Mouse (Mus musculus) embryonic facial prominence, embryonic 11.5 days (tissue): ENCODE data around the gene Myo9b. TPM values are rescaled to one million over a fixed set of nuclear protein-coding genes. Genes with fewer than 3 reads are reported as not detected.

ENCODE experiments used
- ATAC-seq: fragments of 200-750 bp; cut with Nextera tagmentation; replicated peaks from 2 replicates; pipeline ENCODE4 v1.8.0; 2017; ENCODE audit warnings: low read depth; ENCODE audit not compliant: insufficient number of reproducible peaks, low FRiP score, low TSS enrichment
- DNase-seq: peaks from one replicate; pipeline ENCODE4 v3.0.0-alpha.2; 2015; ENCODE audit warnings: low spot score
- H3K27ac ChIP-seq: fragments of 300-500 bp; sonication (generic); replicated peaks from 2 replicates; pipeline ENCODE4 v1.5.1; 2014; ENCODE audit warnings: mild to moderate bottlenecking, low read depth, low read length, control low read depth
- H3K27me3 ChIP-seq: fragments of 300-500 bp; sonication (generic); 2 replicates; pipeline ENCODE4 v1.6.1; 2014; ENCODE audit warnings: mild to moderate bottlenecking, low read length, moderate library complexity, mixed read lengths; ENCODE audit not compliant: control insufficient read depth, insufficient read depth
- H3K36me3 ChIP-seq: fragments of 300-500 bp; sonication (generic); replicated peaks from 2 replicates; pipeline ENCODE4 v1.6.1; 2014; ENCODE audit warnings: low read depth, mild to moderate bottlenecking, low read length, moderate library complexity, mixed read lengths; ENCODE audit not compliant: control insufficient read depth, insufficient read depth
- H3K4me1 ChIP-seq: fragments of 300-500 bp; sonication (generic); 2 replicates; pipeline ENCODE4 v1.6.1; 2014; ENCODE audit warnings: low read length, mixed read lengths; ENCODE audit not compliant: control insufficient read depth, insufficient read depth
- H3K4me2 ChIP-seq: fragments of 300-500 bp; sonication (generic); 2 replicates; pipeline ENCODE4 v1.6.1; 2014; ENCODE audit warnings: low read depth, mild to moderate bottlenecking, control low read depth, low read length, moderate library complexity
- H3K4me3 ChIP-seq: fragments of 300-500 bp; sonication (generic); 2 replicates; pipeline ENCODE4 v1.5.1; 2014; ENCODE audit warnings: low read depth, low read length, control low read depth
- H3K9ac ChIP-seq: fragments of 300-500 bp; sonication (generic); replicated peaks from 2 replicates; pipeline ENCODE4 v1.6.1; 2014; ENCODE audit warnings: mild to moderate bottlenecking, control low read depth, low read length
- H3K9me3 ChIP-seq: fragments of 300-500 bp; sonication (generic); replicated peaks from 2 replicates; pipeline ENCODE4 v1.6.1; 2016; ENCODE audit warnings: mild to moderate bottlenecking, low read length, inconsistent platforms, mixed read lengths; ENCODE audit not compliant: control insufficient read depth
- WGBS: fragments of 180-500 bp; shearing (Covaris S2); extraction: QIAGEN DNeasy Blood & Tissue Kit; methylation state at CpG from one replicate; pipeline ENCODE4 v1.1.7; 2014; 5-methylcytosine and 5-hydroxymethylcytosine counted together
- polyA plus RNA-seq: library from polyadenylated mRNA; unstranded; fragments of >200 nt; fragmentation: Nextera tagmentation; extraction: Ambion mirVana; gene quantifications from 2 replicates; pipeline ENCODE4 v1.2.1, GENCODE M21; 2014

Gene Myo9b
- polyA plus RNA-seq, 1 experiment from 2014 or later, result 17.5 TPM

DNA sequence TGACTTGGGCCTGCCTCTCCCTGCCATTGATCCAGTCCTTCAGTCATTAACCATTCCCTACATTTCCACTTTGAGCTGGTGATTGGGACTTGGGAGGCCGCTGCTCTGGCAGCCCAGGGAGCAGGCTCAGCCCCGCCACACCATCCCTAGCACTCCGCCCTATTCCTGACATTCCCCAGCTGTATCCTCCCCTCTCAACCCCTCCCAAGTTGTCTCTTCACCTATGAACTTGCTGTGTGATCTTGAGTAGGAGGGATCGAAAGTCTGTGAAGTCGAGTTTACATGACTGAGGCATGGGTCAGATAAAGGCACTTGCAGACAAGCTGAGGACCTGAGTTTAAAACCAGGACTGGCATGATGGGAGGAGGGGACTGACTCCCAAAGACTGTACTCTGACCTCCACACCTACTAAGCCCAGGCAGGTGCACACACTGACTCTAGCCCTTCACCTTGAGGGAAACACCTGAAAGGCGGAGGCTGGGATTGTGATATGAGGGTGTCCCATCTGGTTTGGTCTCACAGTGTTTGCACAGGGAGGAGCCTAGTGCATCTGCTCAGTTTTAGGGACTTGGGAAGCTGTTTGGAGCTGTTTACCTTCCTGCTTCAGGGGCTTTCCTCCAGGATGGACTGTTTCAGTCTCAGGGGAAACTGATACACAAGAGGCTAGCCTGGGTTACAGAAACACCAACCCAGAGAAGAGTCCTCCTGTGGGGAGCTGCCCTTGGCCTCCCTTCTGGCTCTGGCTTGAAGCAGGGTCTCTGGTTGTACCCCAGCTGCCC lies 130.8 kb downstream of the Myo9b start:
- 85% methylated on average over 6 of the region's 6 CpGs for WGBS
- Histone ChIP-seq H3K27me3 (no peaks in the 10 kb centered on the region), H3K4me1 (0 out of 2 replicates have a peak, but pooled peaks cover 5% of the 10 kb centered on the region), H3K4me3 (no peak overlapping the region), H3K27ac (no peak overlapping the region), H3K9me3 (no peaks in the 10 kb centered on the region), H3K36me3 (peaks cover under 1% of the 10 kb centered on the region; the same call in 1 of the 2 replicates), H3K4me2 (no peak overlapping the region), H3K9ac (no peak overlapping the region)
- DNase-seq, result no peak
- ATAC-seq, result no peak

DNA sequence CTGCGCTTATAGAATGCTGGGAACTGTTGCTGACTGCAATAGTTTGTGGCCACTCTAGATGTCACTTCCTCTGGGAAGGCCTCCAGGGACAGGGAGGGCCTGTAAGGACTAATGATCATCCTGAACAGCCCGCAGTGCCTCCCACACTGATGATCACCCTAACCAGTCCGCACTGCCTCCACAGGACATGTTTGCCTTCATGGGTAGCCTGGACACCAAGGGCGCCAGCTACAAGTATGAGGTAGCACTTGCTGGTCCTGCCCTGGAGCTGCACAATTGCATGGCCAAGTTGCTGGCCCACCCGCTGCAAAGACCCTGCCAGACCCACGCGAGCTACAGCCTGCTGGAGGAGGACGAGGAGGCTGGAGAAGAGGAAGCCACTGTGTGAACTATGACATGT lies 131.5 kb downstream of the Myo9b start:
- no peak for ATAC-seq
- Histone ChIP-seq H3K4me1 (0 out of 2 replicates have a peak, but pooled peaks cover 5% of the 10 kb centered on the region), H3K4me3 (no peak overlapping the region), H3K36me3 (peaks cover 4% of the 10 kb centered on the region), H3K27me3 (no peaks in the 10 kb centered on the region), H3K4me2 (no peak overlapping the region), H3K9ac (no peak overlapping the region), H3K27ac (no peak overlapping the region), H3K9me3 (no peaks in the 10 kb centered on the region)
- 95% methylated on average over 8 of the region's 8 CpGs for WGBS
- no peak for DNase-seq

DNA sequence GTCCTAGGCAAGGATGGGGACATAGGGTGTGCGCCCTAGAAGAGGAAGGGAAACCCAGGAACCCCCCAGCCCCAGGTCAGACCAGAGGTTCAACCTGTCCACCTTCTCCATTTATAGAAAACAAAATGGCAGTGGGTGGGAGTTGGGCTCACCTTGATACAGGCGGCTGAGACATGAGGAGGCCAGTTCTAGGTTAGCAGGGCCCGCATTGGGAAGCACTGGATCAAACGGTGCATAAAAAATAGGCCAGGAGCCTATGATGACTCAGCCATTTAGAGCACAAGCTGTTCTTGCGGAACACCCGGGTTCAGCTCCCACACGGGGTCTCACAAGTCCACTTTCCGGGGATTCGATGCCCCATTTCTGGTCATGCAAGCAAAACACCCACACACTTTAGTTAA lies 132.4 kb downstream of the Myo9b start:
- no peak for ATAC-seq
- DNase-seq, result no peak
- Histone ChIP-seq H3K36me3 (peaks cover 4% of the 10 kb centered on the region), H3K9ac (no peak overlapping the region), H3K4me2 (no peak overlapping the region; the same call in 1 of the 2 replicates), H3K4me3 (peak overlapping the region; percentile 62; the same call in 1 of the 2 replicates), H3K9me3 (no peaks in the 10 kb centered on the region), H3K27ac (no peak overlapping the region), H3K27me3 (no peaks in the 10 kb centered on the region), H3K4me1 (0 out of 2 replicates have a peak, but pooled peaks cover 5% of the 10 kb centered on the region)
- 89% methylated on average over 9 of the region's 9 CpGs for WGBS

DNA sequence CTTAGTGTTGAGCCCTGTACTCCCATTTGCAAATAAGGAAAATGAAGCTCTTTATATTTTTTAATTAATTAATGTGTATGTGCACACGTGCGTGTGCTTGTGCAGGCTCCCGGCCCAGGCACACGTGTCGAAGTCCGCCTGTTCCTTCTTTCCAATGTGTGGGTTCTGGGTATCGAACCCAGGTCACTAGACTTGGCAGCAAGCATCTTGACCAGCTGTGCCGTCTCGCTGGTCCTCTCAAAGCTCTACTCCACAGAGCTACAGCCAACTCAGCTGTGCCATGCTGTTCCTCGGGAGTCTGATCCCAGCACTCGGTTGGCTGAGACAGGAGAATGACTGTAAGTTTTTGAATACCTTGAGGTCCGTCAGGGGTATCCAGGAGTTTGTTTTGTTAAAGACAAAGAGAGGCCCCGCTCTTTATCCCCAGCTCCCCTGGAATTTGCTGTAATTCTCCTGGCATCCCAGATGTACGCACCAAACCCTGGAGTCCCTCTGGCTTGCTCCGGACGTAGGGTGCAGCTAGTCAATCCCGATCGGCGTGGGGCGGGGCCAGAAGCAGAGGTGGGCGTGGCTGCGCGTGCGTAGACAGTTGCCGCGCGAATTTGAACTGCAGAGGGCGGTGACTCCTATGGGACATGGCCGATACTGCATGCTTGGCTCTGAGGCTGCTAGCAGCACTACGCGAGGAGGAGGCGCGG lies 133.0 kb downstream of the Myo9b start, which contains the start of gene Ankle1:
Gene Ankle1, plus strand, starts transcription at position 610 of the 698 bp plus-strand sequence.
- H3K9ac ChIP-seq, result peak within 1 kb of the TSS; percentile 77
- H3K36me3 ChIP-seq, result peaks cover 4% of the 10 kb centered on the region
- no peaks in the 10 kb centered on the region for H3K9me3 ChIP-seq
- H3K4me2 ChIP-seq, result peak within 1 kb of the TSS; percentile 94
- DNase-seq, result peak; percentile 96
- no peaks in the 10 kb centered on the region for H3K27me3 ChIP-seq
- ATAC-seq, result peak; percentile 81
- peak within 1 kb of the TSS; percentile 62 for H3K4me3 ChIP-seq
- H3K27ac ChIP-seq, result peak within 1 kb of the TSS; percentile 52
- 15% methylated on average over 33 of the region's 33 CpGs for WGBS
- H3K4me1 ChIP-seq, result 0 out of 2 replicates have a peak, but pooled peaks cover 5% of the 10 kb centered on the region

DNA sequence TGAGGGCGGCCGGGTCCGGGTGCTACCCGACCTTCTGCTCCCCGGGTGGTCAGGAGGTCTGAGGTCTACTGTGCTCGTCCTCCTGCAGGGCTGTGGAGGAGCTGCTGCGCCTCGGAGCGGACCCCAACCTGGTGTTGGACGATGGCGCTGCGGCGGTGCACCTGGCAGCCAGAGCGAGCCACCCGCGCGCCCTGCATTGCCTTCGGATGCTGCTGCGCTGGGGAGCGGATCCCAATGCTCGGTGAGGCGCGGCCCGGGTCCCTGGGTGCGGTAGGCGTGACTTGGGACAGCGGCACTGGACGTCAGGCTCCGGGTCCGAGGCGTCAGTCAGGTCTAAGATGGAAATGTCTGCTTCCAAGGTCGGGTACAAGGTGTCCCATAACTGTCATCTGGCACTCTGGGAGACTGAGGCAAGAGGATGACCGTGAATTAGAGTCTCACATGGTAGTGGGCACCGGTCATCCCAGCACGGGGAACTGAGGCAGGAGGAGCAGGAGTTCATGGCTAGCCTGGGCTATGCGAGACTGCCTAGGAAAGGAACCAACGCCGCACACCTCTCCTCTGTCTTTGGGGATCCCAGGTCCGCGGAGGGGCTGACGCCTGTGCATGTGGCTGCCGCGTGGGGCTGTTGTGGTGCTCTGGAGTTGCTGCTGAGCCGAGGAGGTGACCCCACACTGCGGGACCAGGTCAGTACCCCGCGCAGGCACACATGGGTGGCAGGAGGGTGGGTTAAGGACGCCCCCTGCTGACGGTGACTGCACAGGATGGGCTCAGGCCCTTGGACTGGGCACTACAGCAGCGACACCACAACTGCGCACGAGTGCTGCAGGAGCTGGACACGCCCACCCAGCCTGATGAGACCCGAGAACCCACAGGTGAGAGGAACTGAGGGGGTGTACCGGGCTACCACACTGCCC lies 133.8 kb downstream of the Myo9b start:
- ATAC-seq (peak; percentile 84), DNase-seq (peak; percentile 81)
- no peak overlapping the region; the same call in 1 of the 2 replicates for H3K27ac ChIP-seq
- H3K27me3 ChIP-seq, result no peaks in the 10 kb centered on the region
- H3K4me2 ChIP-seq, result peak overlapping the region; percentile 94
- 1% methylated on average over 55 of the region's 55 CpGs for whole genome bisulfite sequencing
- peaks cover 4% of the 10 kb centered on the region for H3K36me3 ChIP-seq
- 0 out of 2 replicates have a peak, but pooled peaks cover 5% of the 10 kb centered on the region for H3K4me1 ChIP-seq
- H3K9ac ChIP-seq, result peak overlapping the region; percentile 77
- no peaks in the 10 kb centered on the region for H3K9me3 ChIP-seq
- H3K4me3 ChIP-seq, result peak overlapping the region; percentile 62

DNA sequence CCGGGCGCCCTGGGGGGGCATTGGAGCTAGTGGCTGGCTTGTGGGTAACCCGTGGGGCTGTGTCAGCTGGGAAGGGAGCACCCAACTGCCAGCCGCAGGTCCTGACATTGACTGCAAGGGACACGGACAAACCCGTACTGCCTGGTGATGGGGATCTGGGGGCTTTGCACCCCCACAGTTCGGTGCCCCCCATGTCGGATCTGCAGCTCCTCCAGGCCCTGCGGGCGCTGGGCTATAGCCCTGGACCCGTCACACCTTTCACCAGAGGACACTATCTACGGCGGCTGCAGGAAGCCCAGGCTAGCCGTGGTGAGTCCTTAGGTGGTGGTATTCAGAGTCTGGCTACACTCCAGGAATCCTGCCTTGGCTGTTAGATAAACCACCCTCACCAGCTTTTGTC lies 134.9 kb downstream of the Myo9b start:
- Histone ChIP-seq H3K9ac (no peak overlapping the region), H3K9me3 (no peaks in the 10 kb centered on the region), H3K27ac (no peak overlapping the region), H3K4me1 (0 out of 2 replicates have a peak, but pooled peaks cover 5% of the 10 kb centered on the region), H3K27me3 (no peaks in the 10 kb centered on the region), H3K36me3 (peaks cover 4% of the 10 kb centered on the region), H3K4me3 (peak overlapping the region; percentile 62; the same call in 1 of the 2 replicates), H3K4me2 (no peak overlapping the region)
- WGBS, result 92% methylated on average over 14 of the region's 14 CpGs
- ATAC-seq, result no peak
- DNase-seq, result no peak

DNA sequence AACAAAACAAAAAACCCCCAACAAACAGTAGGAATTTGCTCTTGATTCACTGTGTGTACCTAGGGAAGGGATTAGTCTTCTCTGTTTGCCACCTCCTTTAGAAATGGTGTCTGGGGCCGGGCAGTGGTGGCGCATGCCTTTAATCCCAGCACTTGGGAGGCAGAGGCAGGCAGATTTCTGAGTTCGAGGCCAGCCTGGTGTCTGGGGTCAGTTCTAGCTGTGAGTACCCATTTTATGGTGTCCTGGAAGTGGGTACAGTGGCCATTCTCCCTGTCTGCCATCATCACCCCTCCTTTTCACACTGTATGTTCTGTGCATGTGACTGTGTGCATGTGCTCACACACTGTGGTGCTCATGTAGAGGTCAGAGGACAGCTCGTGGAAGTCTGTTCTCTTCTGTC lies 135.7 kb downstream of the Myo9b start:
- Histone ChIP-seq H3K4me3 (no peak overlapping the region), H3K4me1 (0 out of 2 replicates have a peak, but pooled peaks cover 5% of the 10 kb centered on the region), H3K36me3 (peaks cover 4% of the 10 kb centered on the region), H3K4me2 (no peak overlapping the region), H3K27me3 (no peaks in the 10 kb centered on the region), H3K9ac (no peak overlapping the region), H3K27ac (no peak overlapping the region), H3K9me3 (no peaks in the 10 kb centered on the region)
- DNase-seq, result no peak
- ATAC-seq, result no peak
- 89% methylated on average over 4 of the region's 4 CpGs for WGBS
